Comparison of ENCODE assay signal across 8 mouse cellular contexts in the genomic region with DNA sequence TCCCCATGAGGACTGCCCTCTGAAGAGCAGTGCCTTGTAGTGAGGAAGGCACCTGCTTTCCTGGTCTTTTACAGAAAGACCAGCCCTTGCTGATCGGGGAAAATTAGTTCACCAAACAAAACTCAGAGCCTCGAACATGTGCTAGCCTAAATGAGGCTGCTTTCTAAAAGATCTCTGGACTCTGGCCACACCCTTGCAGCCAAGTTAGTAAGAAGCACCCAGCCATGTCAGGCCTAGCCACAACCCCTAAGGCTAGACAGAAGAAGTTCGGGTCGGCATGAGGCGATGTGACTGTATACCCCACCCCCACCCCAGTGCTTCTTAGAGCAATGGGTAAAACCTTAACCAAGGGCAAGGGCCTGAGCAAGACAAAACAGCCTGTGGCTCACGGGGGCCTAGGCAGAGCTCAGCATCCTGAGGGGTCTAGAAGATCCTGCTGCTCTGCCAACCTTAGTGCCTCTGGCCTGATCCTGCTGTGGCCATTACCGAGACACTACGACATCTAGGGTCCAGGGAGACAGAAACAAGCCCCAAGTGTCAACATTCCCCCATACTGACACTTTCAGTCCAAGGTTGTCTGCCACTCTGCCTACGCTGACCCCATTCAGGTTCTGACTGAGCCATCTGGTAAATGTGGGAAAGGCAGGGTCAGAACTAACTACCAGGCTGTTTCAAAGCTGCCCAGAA. TPM values are rescaled to one million over a fixed set of nuclear protein-coding genes. Genes with fewer than 3 reads are reported as not detected.
DNase-seq lines count a peak whose midpoint lies in the region; ATAC-seq and TF ChIP-seq lines count a peak whose summit lies in the region.

No protein-coding gene starts in this region.

- H3K4me3 ChIP-seq in G1E (ENCODE audit: low read depth, low read length), result peak overlapping the region; percentile 92
- peak overlapping the region; percentile 98 for H3K4me3 ChIP-seq in hindbrain, embryonic 12.5 days
- peak overlapping the region; percentile 94 for H3K4me3 ChIP-seq in limb, embryonic 15.5 days

- peak overlapping the region; percentile 97 for H3K4me2 ChIP-seq in hindbrain, embryonic 12.5 days (replicated peaks)
- peak overlapping the region; percentile 83 for H3K4me2 ChIP-seq in limb, embryonic 15.5 days

- peaks cover 56% of the 10 kb centered on the region for H3K36me3 ChIP-seq in G1E (replicated peaks)
- peaks cover 9% of the 10 kb centered on the region; the same call in 1 of the 2 replicates for H3K36me3 ChIP-seq in hindbrain, embryonic 12.5 days
- peaks cover 11% of the 10 kb centered on the region; the same call in 1 of the 2 replicates for H3K36me3 ChIP-seq in limb, embryonic 15.5 days

- no peaks in the 10 kb centered on the region for H3K9me3 ChIP-seq in G1E (replicated peaks)
- no peaks in the 10 kb centered on the region for H3K9me3 ChIP-seq in hindbrain, embryonic 12.5 days (replicated peaks)
- no peaks in the 10 kb centered on the region for H3K9me3 ChIP-seq in limb, embryonic 15.5 days

- H3K4me1 ChIP-seq in G1E (ENCODE audit: insufficient read depth, low read depth, low read length), result peaks cover 89% of the 10 kb centered on the region
- H3K4me1 ChIP-seq in hindbrain, embryonic 12.5 days, result peaks cover 65% of the 10 kb centered on the region
- peaks cover 65% of the 10 kb centered on the region for H3K4me1 ChIP-seq in limb, embryonic 15.5 days

- TF ChIP-seq CTCF in G1E (IDR thresholded peaks at IDR 0.05; ENCODE audit: low read depth, low read length), result no peak

- no peaks in the 10 kb centered on the region for H3K27me3 ChIP-seq in G1E (ENCODE audit: insufficient read depth, low read length)
- H3K27me3 ChIP-seq in hindbrain, embryonic 12.5 days, result no peaks in the 10 kb centered on the region
- H3K27me3 ChIP-seq in limb, embryonic 15.5 days, result no peaks in the 10 kb centered on the region

- 76% methylated on average over 9 of the region's 9 CpGs for WGBS in hindbrain, embryonic 12.5 days
- 65% methylated on average over 9 of the region's 9 CpGs for WGBS in limb, embryonic 15.5 days

- ATAC-seq in G1E (ENCODE audit: extremely low read depth, insufficient number of reproducible peaks, low FRiP score, poor library complexity, severe bottlenecking), result no peak
- ATAC-seq in hindbrain, embryonic 12.5 days (ENCODE audit: low FRiP score), result no peak
- ATAC-seq in limb, embryonic 15.5 days (ENCODE audit: insufficient number of reproducible peaks, low FRiP score, low TSS enrichment, low read depth), result no peak
- no peak for ATAC-seq in megakaryocyte progenitor cell, adult 5-6 weeks (replicated peaks; ENCODE audit: poor library complexity)

- H3K27ac ChIP-seq in hindbrain, embryonic 12.5 days, result peak overlapping the region; percentile 41; the same call in 1 of the 2 replicates
- peak overlapping the region; percentile 27; the same call in 1 of the 2 replicates for H3K27ac ChIP-seq in limb, embryonic 15.5 days

- H3K9ac ChIP-seq in hindbrain, embryonic 12.5 days, result peak overlapping the region; percentile 100
- peak overlapping the region; percentile 100; the same call in 1 of the 2 replicates for H3K9ac ChIP-seq in limb, embryonic 15.5 days

- DNase-seq in A20 (ENCODE audit: low read depth, low spot score) (peak; percentile 88), G1E (ENCODE audit: low spot score) (no peak)
- DNase-seq in spleen, postnatal 4 days (ENCODE audit: low spot score in 2 of 2), result peak; percentile 53 to 77
- DNase-seq in adrenal gland, postnatal 4 days (ENCODE audit: low spot score in 2 of 2), result no peak
- no peak for DNase-seq in adrenal gland, adult 2 months

RNA-seq across cellular contexts. Expression of a gene that starts 10.1 kb away (rescaled TPM):
- total RNA-seq in G1E (2014; fragmentation: Nextera tagmentation) (118 and 125 TPM in 2 replicates), G1E (2017) (151 and 154 TPM in 2 replicates)
- polyA plus RNA-seq in G1E (2012), result 311 and 332 TPM in 2 replicates
- 38.3 and 41.6 TPM in 2 replicates for polyA plus RNA-seq in hindbrain, embryonic 12.5 days (2016; fragmentation: Nextera tagmentation; extraction: Ambion mirVana)
- 24.2 and 29.0 TPM in 2 replicates for polyA plus RNA-seq in limb, embryonic 15.5 days (2015; fragmentation: Nextera tagmentation; extraction: Ambion mirVana)
- 10 to 100 TPM; 91.3 to 92.4 TPM for total RNA-seq in adrenal gland, postnatal 4 days (2021)
- total RNA-seq in megakaryocyte progenitor cell, adult 5-6 weeks (2015), result 58.6 and 71.3 TPM in 2 replicates
- 119 and 152 TPM in 2 replicates for total RNA-seq in megakaryocyte progenitor cell, adult 5-6 weeks (2017)
- total RNA-seq in adrenal gland, adult 2 months (2021), result 10 to 100 TPM; 61.1 to 95.5 TPM
- 75.0 and 80.2 TPM in 2 replicates for polyA plus RNA-seq in adrenal gland, adult 2 months (2012; rRNA removed)

RNA-seq across cellular contexts. Expression of a gene that starts 22.7 kb away (rescaled TPM):
- total RNA-seq in G1E (2014; fragmentation: Nextera tagmentation) (not detected in 2 replicates), G1E (2017) (not detected in 2 replicates)
- not detected in 2 replicates for polyA plus RNA-seq in G1E (2012)
- polyA plus RNA-seq in hindbrain, embryonic 12.5 days (2016; fragmentation: Nextera tagmentation; extraction: Ambion mirVana), result not detected in 2 replicates
- polyA plus RNA-seq in limb, embryonic 15.5 days (2015; fragmentation: Nextera tagmentation; extraction: Ambion mirVana), result not detected in 2 replicates
- not detected for total RNA-seq in adrenal gland, postnatal 4 days (2021)
- total RNA-seq in megakaryocyte progenitor cell, adult 5-6 weeks (2015), result not detected in 2 replicates
- not detected in 2 replicates for total RNA-seq in megakaryocyte progenitor cell, adult 5-6 weeks (2017)
- not detected for total RNA-seq in adrenal gland, adult 2 months (2021)
- not detected in 2 replicates for polyA plus RNA-seq in adrenal gland, adult 2 months (2012; rRNA removed)

RNA-seq across cellular contexts. Expression of a gene that starts 37.2 kb away (rescaled TPM):
- total RNA-seq in G1E (2014; fragmentation: Nextera tagmentation) (not detected in 2 replicates), G1E (2017) (0.11 TPM in 1 of 2 replicates, not detected in the other)
- not detected in 2 replicates for polyA plus RNA-seq in G1E (2012)
- 0.08 and 0.27 TPM in 2 replicates for polyA plus RNA-seq in hindbrain, embryonic 12.5 days (2016; fragmentation: Nextera tagmentation; extraction: Ambion mirVana)
- polyA plus RNA-seq in limb, embryonic 15.5 days (2015; fragmentation: Nextera tagmentation; extraction: Ambion mirVana), result 0.36 TPM in 1 of 2 replicates, not detected in the other
- total RNA-seq in adrenal gland, postnatal 4 days (2021), result not detected
- total RNA-seq in megakaryocyte progenitor cell, adult 5-6 weeks (2015), result not detected in 2 replicates
- total RNA-seq in megakaryocyte progenitor cell, adult 5-6 weeks (2017), result not detected in 2 replicates
- total RNA-seq in adrenal gland, adult 2 months (2021), result not detected
- polyA plus RNA-seq in adrenal gland, adult 2 months (2012; rRNA removed), result not detected in 2 replicates

RNA-seq across cellular contexts. Expression of a gene that starts 40.2 kb away (rescaled TPM):
- total RNA-seq in G1E (2014; fragmentation: Nextera tagmentation) (not detected in 2 replicates), G1E (2017) (not detected in 2 replicates)
- polyA plus RNA-seq in G1E (2012), result not detected in 2 replicates
- polyA plus RNA-seq in hindbrain, embryonic 12.5 days (2016; fragmentation: Nextera tagmentation; extraction: Ambion mirVana), result not detected in 2 replicates
- not detected in 2 replicates for polyA plus RNA-seq in limb, embryonic 15.5 days (2015; fragmentation: Nextera tagmentation; extraction: Ambion mirVana)
- total RNA-seq in adrenal gland, postnatal 4 days (2021), result 1 to 10 TPM in 1 of 2 experiments, not detected in 1; 8.7 TPM
- total RNA-seq in megakaryocyte progenitor cell, adult 5-6 weeks (2015), result not detected in 2 replicates
- not detected in 2 replicates for total RNA-seq in megakaryocyte progenitor cell, adult 5-6 weeks (2017)
- 1 to 10 TPM in 1 of 2 experiments, not detected in 1; 1.6 TPM for total RNA-seq in adrenal gland, adult 2 months (2021)
- polyA plus RNA-seq in adrenal gland, adult 2 months (2012; rRNA removed), result 0.24 TPM in 1 of 2 replicates, not detected in the other

RNA-seq across cellular contexts. Expression of a gene that starts 44.4 kb away (rescaled TPM):
- total RNA-seq in G1E (2014; fragmentation: Nextera tagmentation), result not detected in 2 replicates
- total RNA-seq in G1E (2017), result not detected in 2 replicates
- polyA plus RNA-seq in G1E (2012), result not detected in 2 replicates
- 0.12 TPM in 1 of 2 replicates, not detected in the other for polyA plus RNA-seq in hindbrain, embryonic 12.5 days (2016; fragmentation: Nextera tagmentation; extraction: Ambion mirVana)
- 0.08 TPM in 1 of 2 replicates, not detected in the other for polyA plus RNA-seq in limb, embryonic 15.5 days (2015; fragmentation: Nextera tagmentation; extraction: Ambion mirVana)
- total RNA-seq in adrenal gland, postnatal 4 days (2021), result under 1 TPM in 1 of 2 experiments, not detected in 1; 0.31 TPM
- 0.39 TPM in 1 of 2 replicates, not detected in the other for total RNA-seq in megakaryocyte progenitor cell, adult 5-6 weeks (2015)
- total RNA-seq in megakaryocyte progenitor cell, adult 5-6 weeks (2017), result 0.20 TPM in 1 of 2 replicates, not detected in the other
- under 1 TPM; 0.28 to 0.61 TPM for total RNA-seq in adrenal gland, adult 2 months (2021)
- 0.07 and 0.18 TPM in 2 replicates for polyA plus RNA-seq in adrenal gland, adult 2 months (2012; rRNA removed)

Comparison
In these comparisons a context has a peak if more than half of its experiments do, and no peak if none do; other contexts are left out.
1. DNase-seq: peak in A20 (single experiment) and spleen, postnatal 4 days (2 of 2); none in G1E (single experiment), adrenal gland, postnatal 4 days (0 of 2) and adrenal gland, adult 2 months (single experiment).
2. Peak in every context shown above with its lines, with median percentiles within 50 percentile points of each other: H3K4me3 ChIP-seq.